ENCODE assay signal across 15 mouse cellular contexts in genomic region chr6:121171102-121171501, GRCm38 (mm10). TPM values are rescaled to one million over a fixed set of nuclear protein-coding genes. Genes with fewer than 3 reads are reported as not detected.
DNase-seq lines count a peak whose midpoint lies in the region; ATAC-seq and TF ChIP-seq lines count a peak whose summit lies in the region.
"Had no signal": no experiment of that assay in that cellular context is flagged by ENCODE, and none has a peak within 500 bp of the region (broad histone marks: within the 10 kb centered on the region; RNA-seq: fewer than 3 reads in every experiment).

No protein-coding gene starts in this region.

- H3K4me2 ChIP-seq in heart, embryonic 15.5 days, result no peak overlapping the region
- H3K4me2 ChIP-seq: hindbrain, embryonic 12.5 days; limb, embryonic 12.5 days had no signal

- H3K36me3 ChIP-seq in kidney, adult 2 months (ENCODE audit: control insufficient read depth, insufficient read depth, low read length), result no peaks in the 10 kb centered on the region
- no peaks in the 10 kb centered on the region for H3K36me3 ChIP-seq in heart, embryonic 15.5 days
- H3K36me3 ChIP-seq: hindbrain, embryonic 12.5 days; limb, embryonic 12.5 days had no signal

- peak; percentile 50 for ATAC-seq in heart, embryonic 15.5 days (replicated peaks; ENCODE audit: insufficient number of reproducible peaks, insufficient read depth, low FRiP score, low read depth)
- ATAC-seq: activated CD4-positive, CD25-positive, alpha-beta regulatory T cell, adult 4 months; forebrain, postnatal 0 days had no signal

- no peak for TF ChIP-seq CTCF in kidney, adult 2 months (conservative IDR thresholded peaks at IDR 0.05; ENCODE audit: insufficient read depth, insufficient read length, low read depth, low read length)

- WGBS in kidney, adult 2 months, result 68% methylated on average over 6 of the region's 6 CpGs
- 26% methylated on average over 6 of the region's 6 CpGs for WGBS in heart, embryonic 15.5 days

- TF ChIP-seq POLR2A in kidney, adult 2 months (IDR thresholded peaks at IDR 0.05; ENCODE audit: low read depth, low read length), result no peak

- H3K4me1 ChIP-seq in kidney, adult 2 months (ENCODE audit: control insufficient read depth, insufficient read depth, low read length), result peaks cover 3% of the 10 kb centered on the region; the same call in 1 of the 2 replicates
- H3K4me1 ChIP-seq in heart, embryonic 15.5 days (replicated peaks), result peaks cover 35% of the 10 kb centered on the region

- H3K4me3 ChIP-seq in kidney, adult 2 months (ENCODE audit: insufficient read depth, low read depth, low read length), result no peak overlapping the region
- no peak overlapping the region for H3K4me3 ChIP-seq in heart, embryonic 15.5 days
- H3K4me3 ChIP-seq: hindbrain, embryonic 12.5 days; limb, embryonic 12.5 days had no signal

- no peak overlapping the region for H3K9ac ChIP-seq in heart, embryonic 15.5 days
- H3K9ac ChIP-seq: forebrain, postnatal 0 days; hindbrain, embryonic 12.5 days; limb, embryonic 12.5 days had no signal

- no peaks in the 10 kb centered on the region for H3K27me3 ChIP-seq in kidney, adult 2 months (replicated peaks; ENCODE audit: control insufficient read depth, insufficient read depth, low read length)
- H3K27me3 ChIP-seq in heart, embryonic 15.5 days, result no peaks in the 10 kb centered on the region
- H3K27me3 ChIP-seq: limb, embryonic 12.5 days had no signal

- H3K9me3 ChIP-seq in heart, embryonic 15.5 days (replicated peaks), result no peaks in the 10 kb centered on the region
- H3K9me3 ChIP-seq: hindbrain, embryonic 12.5 days; limb, embryonic 12.5 days had no signal

- H3K27ac ChIP-seq in kidney, adult 2 months (ENCODE audit: insufficient read depth, low read depth, low read length), result no peak overlapping the region
- H3K27ac ChIP-seq in heart, embryonic 15.5 days, result peak overlapping the region; percentile 70
- H3K27ac ChIP-seq: hindbrain, embryonic 12.5 days; limb, embryonic 12.5 days had no signal

- DNase-seq in kidney, adult 2 months, result peak; percentile 84
- no peak for DNase-seq in kidney, postnatal 25 days
- DNase-seq in adrenal gland, postnatal 10 days, result peak; percentile 75
- DNase-seq in lung, postnatal 36 days, result peak; percentile 29
- DNase-seq in left cerebral cortex, adult 11 months (ENCODE audit: low spot score), result no peak
- no peak for DNase-seq in embryo, embryonic 11 days
- no peak for DNase-seq in frontal cortex, adult 2 months (ENCODE audit: extremely low spot score in 1 of 2, low spot score in 1 of 2)
- DNase-seq: cerebellum, postnatal 36 days; forebrain, postnatal 0 days; kidney, adult 18-20 months; spleen, adult 18-20 months had no signal

RNA-seq across cellular contexts. Expression of gene Pex26, which starts 12.4 kb away (rescaled TPM):
- 21.0 and 24.2 TPM in 2 replicates for polyA plus RNA-seq in kidney, adult 2 months (2012; rRNA removed)
- total RNA-seq in adrenal gland, postnatal 10 days (2021), result 10 to 100 TPM; 10.5 to 11.1 TPM
- 5.6 and 7.2 TPM in 2 replicates for polyA plus RNA-seq in heart, embryonic 15.5 days (2015; fragmentation: Nextera tagmentation; extraction: Ambion mirVana)
- polyA plus RNA-seq in frontal cortex, adult 2 months (2012; rRNA removed), result 13.7 and 14.0 TPM in 2 replicates

RNA-seq across cellular contexts. Expression of gene Tuba8, which starts 39.4 kb away (rescaled TPM):
- 0.94 and 2.5 TPM in 2 replicates for polyA plus RNA-seq in kidney, adult 2 months (2012; rRNA removed)
- total RNA-seq in adrenal gland, postnatal 10 days (2021), result 10 to 100 TPM; 11.3 to 19.1 TPM
- 0.58 and 1.7 TPM in 2 replicates for polyA plus RNA-seq in heart, embryonic 15.5 days (2015; fragmentation: Nextera tagmentation; extraction: Ambion mirVana)
- polyA plus RNA-seq in frontal cortex, adult 2 months (2012; rRNA removed), result 15.4 and 21.0 TPM in 2 replicates

RNA-seq across cellular contexts. Expression of gene Mical3, which starts 40.3 kb away (rescaled TPM):
- polyA plus RNA-seq in kidney, adult 2 months (2012; rRNA removed), result 16.1 and 17.5 TPM in 2 replicates
- 10 to 100 TPM; 43.0 to 75.5 TPM for total RNA-seq in adrenal gland, postnatal 10 days (2021)
- 25.0 and 26.6 TPM in 2 replicates for polyA plus RNA-seq in heart, embryonic 15.5 days (2015; fragmentation: Nextera tagmentation; extraction: Ambion mirVana)
- polyA plus RNA-seq in frontal cortex, adult 2 months (2012; rRNA removed), result 63.6 and 64.3 TPM in 2 replicates

Comparison
In these comparisons a context has a peak if more than half of its experiments do, and no peak if none do; other contexts are left out.
1. DNase-seq: peak in kidney, adult 2 months (single experiment), adrenal gland, postnatal 10 days (single experiment) and lung, postnatal 36 days (single experiment); none in kidney, postnatal 25 days (0 of 2), left cerebral cortex, adult 11 months (single experiment), embryo, embryonic 11 days (single experiment) and frontal cortex, adult 2 months (0 of 2).